Mouse (Mus musculus) heart, postnatal 0 days (tissue): ENCODE measurements around the gene Kcng3.

Source experiments
- CTCF ChIP-seq: IDR thresholded peaks from 2 replicates; pipeline ENCODE4 v1.5.1; 2016; ENCODE audit warnings: antibody characterized with exemption, control low read depth, low read depth
- EP300 ChIP-seq: IDR thresholded peaks from 2 replicates; pipeline ENCODE4 v1.6.1; 2016; ENCODE audit warnings: antibody characterized with exemption, low read depth

- TF ChIP-seq CTCF (no peak), EP300 (no peak)
Measured at GRCm38 (mm10) chr17:83573128-83573527, 58.6 kb downstream of the Kcng3 start.
